Comparison of ENCODE assay signal across 8 mouse cellular contexts in the genomic region with DNA sequence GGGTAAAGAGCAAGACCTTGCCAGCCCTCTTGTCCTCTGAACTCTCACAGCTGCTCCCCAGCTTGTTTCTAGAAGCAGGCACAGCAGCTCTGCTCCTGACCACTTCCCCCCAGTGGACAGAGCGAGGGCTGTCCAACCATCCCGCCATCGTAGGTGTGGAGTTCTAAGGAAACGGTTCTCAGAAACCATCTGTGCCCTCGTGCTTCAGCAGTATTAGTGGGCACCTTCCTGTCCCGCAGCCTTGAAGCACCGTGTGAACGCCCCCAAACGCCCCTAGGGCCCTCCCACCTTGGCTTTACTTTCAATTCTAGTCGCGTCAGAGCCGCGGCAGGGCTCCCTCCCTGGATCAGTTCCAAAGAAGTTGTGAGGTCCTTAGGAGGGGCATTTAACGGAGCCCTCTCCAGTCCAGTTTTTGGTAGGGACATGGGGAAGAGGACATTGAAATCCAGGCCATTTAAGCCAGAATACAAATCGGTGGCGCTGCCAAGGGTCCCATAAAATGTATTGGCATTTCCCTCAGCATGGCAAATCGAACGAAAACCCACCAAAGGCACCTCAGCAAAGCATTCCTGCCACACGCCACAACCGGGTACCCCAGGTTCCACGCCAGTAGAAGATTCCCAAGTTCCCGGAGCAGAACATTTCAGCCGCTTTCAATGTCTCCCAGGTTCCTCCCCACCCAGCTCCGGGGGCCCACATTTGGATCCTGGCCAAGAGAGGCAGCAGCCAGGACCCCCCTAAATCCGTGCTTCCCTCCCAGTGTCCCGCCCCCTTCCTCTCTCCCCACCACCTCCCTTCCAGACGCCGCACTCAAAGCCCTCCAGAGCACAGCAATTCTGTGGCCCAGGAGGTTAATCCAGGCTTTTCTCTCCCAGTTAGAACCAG. TPM values are rescaled to one million over a fixed set of nuclear protein-coding genes. Genes with fewer than 3 reads are reported as not detected.
DNase-seq lines count a peak whose midpoint lies in the region; ATAC-seq lines count a peak whose summit lies in the region.

No protein-coding gene starts in this region.

- peak overlapping the region; percentile 88 for H3K4me2 ChIP-seq in intestine, embryonic 15.5 days (replicated peaks)
- peak overlapping the region; percentile 64 for H3K4me2 ChIP-seq in liver, embryonic 15.5 days
- H3K4me2 ChIP-seq in neural tube, embryonic 15.5 days: peak overlapping the region; percentile 94

- H3K9ac ChIP-seq in intestine, embryonic 15.5 days: peak overlapping the region; percentile 82
- H3K9ac ChIP-seq in liver, embryonic 15.5 days: no peak overlapping the region; the same call in 1 of the 2 replicates
- H3K9ac ChIP-seq in neural tube, embryonic 15.5 days (replicated peaks): peak overlapping the region; percentile 69

- ATAC-seq in common myeloid progenitor, adult 5-6 weeks (replicated peaks; ENCODE audit: low read depth, poor library complexity, severe bottlenecking): peak; percentile 58
- ATAC-seq in intestine, embryonic 15.5 days: peak; percentile 15; the same call in 1 of the 2 replicates
- no peak for ATAC-seq in liver, embryonic 15.5 days (ENCODE audit: insufficient read depth)
- peak; percentile 14; the same call in 1 of the 2 replicates for ATAC-seq in neural tube, embryonic 15.5 days (ENCODE audit: low FRiP score)
- no peak for ATAC-seq in inflammation-experienced regulatory T-cells, adult 6 months

- H3K27me3 ChIP-seq in intestine, embryonic 15.5 days (replicated peaks): no peaks in the 10 kb centered on the region
- H3K27me3 ChIP-seq in liver, embryonic 15.5 days: peaks cover 39% of the 10 kb centered on the region
- H3K27me3 ChIP-seq in neural tube, embryonic 15.5 days (replicated peaks): no peaks in the 10 kb centered on the region

- H3K27ac ChIP-seq in intestine, embryonic 15.5 days: peak overlapping the region; percentile 88; the same call in 1 of the 2 replicates
- no peak overlapping the region for H3K27ac ChIP-seq in liver, embryonic 15.5 days (replicated peaks)
- H3K27ac ChIP-seq in neural tube, embryonic 15.5 days (replicated peaks): peak overlapping the region; percentile 83; the same call in 1 of the 2 replicates

- no peaks in the 10 kb centered on the region for H3K9me3 ChIP-seq in intestine, embryonic 15.5 days
- no peaks in the 10 kb centered on the region for H3K9me3 ChIP-seq in liver, embryonic 15.5 days (replicated peaks)
- no peaks in the 10 kb centered on the region for H3K9me3 ChIP-seq in neural tube, embryonic 15.5 days (replicated peaks)

- peak; percentile 48 to 49 for DNase-seq in cerebellum, postnatal 10 days
- DNase-seq in cerebellum, adult 9-10 months: no peak
- DNase-seq in gastrocnemius, postnatal 4 days (ENCODE audit: low spot score in 2 of 2): peak; percentile 18 to 27

- H3K4me1 ChIP-seq in intestine, embryonic 15.5 days (replicated peaks): no peaks in the 10 kb centered on the region
- peaks cover 2% of the 10 kb centered on the region; the same call in 1 of the 2 replicates for H3K4me1 ChIP-seq in liver, embryonic 15.5 days (replicated peaks)
- peaks cover 29% of the 10 kb centered on the region for H3K4me1 ChIP-seq in neural tube, embryonic 15.5 days

- 1% methylated on average over 28 of the region's 28 CpGs for WGBS in intestine, embryonic 15.5 days
- WGBS in liver, embryonic 15.5 days (ENCODE audit: insufficient replicate concordance): under 1% methylated on average over 28 of the region's 28 CpGs
- under 1% methylated on average over 28 of the region's 28 CpGs for WGBS in neural tube, embryonic 15.5 days

- H3K4me3 ChIP-seq in intestine, embryonic 15.5 days (replicated peaks): peak overlapping the region; percentile 72
- H3K4me3 ChIP-seq in liver, embryonic 15.5 days (replicated peaks): peak overlapping the region; percentile 56
- H3K4me3 ChIP-seq in neural tube, embryonic 15.5 days (replicated peaks): peak overlapping the region; percentile 70

- no peaks in the 10 kb centered on the region for H3K36me3 ChIP-seq in intestine, embryonic 15.5 days
- no peaks in the 10 kb centered on the region for H3K36me3 ChIP-seq in liver, embryonic 15.5 days (replicated peaks)
- H3K36me3 ChIP-seq in neural tube, embryonic 15.5 days: no peaks in the 10 kb centered on the region

RNA-seq across cellular contexts. Expression of gene Pcsk5, which starts 1.5 kb away (rescaled TPM):
- not detected in 2 replicates for total RNA-seq in common myeloid progenitor, adult 5-6 weeks (2017)
- total RNA-seq in gastrocnemius, postnatal 4 days (2021): 10 to 100 TPM; 13.9 to 15.6 TPM
- polyA plus RNA-seq in intestine, embryonic 15.5 days (2015; fragmentation: Nextera tagmentation; extraction: Ambion mirVana): 29.8 and 35.4 TPM in 2 replicates
- 1.4 and 2.1 TPM in 2 replicates for polyA plus RNA-seq in liver, embryonic 15.5 days (2015; fragmentation: Nextera tagmentation; extraction: Ambion mirVana)
- polyA plus RNA-seq in neural tube, embryonic 15.5 days (2015; fragmentation: Nextera tagmentation; extraction: Ambion mirVana): 11.4 and 13.0 TPM in 2 replicates
- not detected for polyA plus RNA-seq in inflammation-experienced regulatory T-cells, adult 6 months (2017; shearing (Covaris generic))

Comparison
In these comparisons a context has a peak if more than half of its experiments do, and no peak if none do; other contexts are left out.
1. ATAC-seq: peak in common myeloid progenitor, adult 5-6 weeks (single experiment), intestine, embryonic 15.5 days (single experiment) and neural tube, embryonic 15.5 days (single experiment); none in liver, embryonic 15.5 days (single experiment) and inflammation-experienced regulatory T-cells, adult 6 months (single experiment).
2. Peak in every context shown above with its lines, with median percentiles within 50 percentile points of each other: H3K4me2 ChIP-seq and H3K4me3 ChIP-seq.